Mouse (Mus musculus) brain, adult 2 months (tissue): ENCODE measurements around the gene Spata13.

Source experiments
- DNase-seq: peaks from one replicate; pipeline ENCODE4 v3.0.0; 2011; ENCODE audit warnings: low read depth, low spot score

The Spata13 gene

DNA sequence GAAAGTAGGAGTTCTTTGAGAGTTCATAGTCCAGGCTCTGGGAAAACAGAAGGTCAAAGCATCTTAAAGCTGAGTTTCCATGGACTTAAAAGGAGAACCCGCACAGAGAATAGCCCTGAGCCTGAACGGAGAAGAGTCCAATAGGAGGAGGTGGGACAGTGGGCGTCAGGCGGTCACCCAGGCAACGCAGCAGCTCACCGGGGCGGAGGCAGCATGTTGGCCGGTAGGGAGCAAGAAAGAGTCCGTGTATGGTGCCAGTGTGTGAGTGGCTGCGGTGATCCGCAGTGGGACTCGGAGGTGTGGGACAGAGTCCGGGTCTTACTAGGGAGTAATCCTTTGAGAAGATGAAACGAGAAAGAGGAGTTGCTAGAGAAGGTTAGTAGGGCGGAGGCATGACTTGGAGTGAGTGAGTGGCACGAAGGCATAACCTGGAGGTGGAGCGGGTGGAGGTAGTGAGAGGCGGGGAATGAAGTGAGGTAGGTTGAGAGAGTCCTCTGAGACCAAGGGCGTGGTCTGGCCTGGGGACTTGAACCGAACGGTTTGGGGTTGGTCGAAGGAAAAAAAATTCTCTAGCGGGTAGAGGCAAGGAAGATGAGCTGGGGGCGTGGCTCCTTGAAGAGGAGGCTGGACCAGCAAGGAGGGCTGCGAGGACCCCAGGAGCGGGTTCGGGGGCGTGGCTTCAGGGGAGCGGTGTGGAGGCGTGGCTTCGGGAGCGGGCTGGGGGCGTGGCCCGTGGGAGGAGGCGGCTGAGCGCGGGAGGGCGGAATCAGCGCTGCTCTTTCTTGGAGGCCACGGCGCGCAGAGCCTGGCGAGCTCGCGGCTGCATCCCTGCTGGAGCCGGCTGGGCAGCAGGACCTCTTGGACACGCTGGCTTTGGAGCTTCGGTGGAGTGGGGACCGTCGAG is at the start of gene Spata13:
Gene Spata13, plus strand, starts transcription at position 41 of the 904 bp plus-strand sequence.
- peak; percentile 71 for DNase-seq

DNA sequence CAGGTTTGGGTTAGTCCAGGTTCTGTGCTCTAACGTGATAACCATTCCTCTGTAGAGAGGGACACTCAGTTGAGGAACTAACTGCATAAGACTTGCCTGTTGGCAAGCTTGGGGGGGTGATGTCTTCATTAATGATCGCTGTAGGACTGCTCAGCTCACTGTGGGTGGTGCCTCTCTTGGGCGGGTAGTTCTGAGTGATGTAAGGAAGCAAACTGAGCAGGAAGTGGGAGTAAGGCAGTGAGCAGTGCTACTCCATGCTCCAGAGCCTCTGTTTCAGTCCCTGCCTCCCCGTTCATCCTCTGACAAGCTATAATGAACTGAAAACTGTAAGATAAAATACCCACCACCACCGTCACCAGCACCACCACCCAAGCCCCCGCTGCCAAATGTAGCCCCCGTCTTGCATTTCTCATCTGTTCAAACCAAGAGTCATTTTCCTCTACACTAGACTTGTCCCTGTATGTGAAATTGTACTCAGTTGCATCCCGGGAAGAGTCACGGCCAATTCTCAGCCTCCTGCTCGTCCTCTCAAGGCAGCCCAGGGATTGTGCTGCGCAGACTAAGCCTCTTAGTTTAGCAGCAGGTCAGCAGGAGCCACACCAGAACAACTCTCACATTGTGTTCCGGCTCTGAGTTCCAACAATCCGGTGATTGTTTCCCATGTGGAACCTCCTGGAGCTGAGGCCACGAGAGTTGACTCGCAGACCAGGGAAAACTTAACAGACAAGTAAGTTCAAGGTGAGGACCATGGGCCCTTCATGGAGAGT is 46.9 kb upstream of the Spata13 start:
- DNase-seq, result peak; percentile 64

DNA sequence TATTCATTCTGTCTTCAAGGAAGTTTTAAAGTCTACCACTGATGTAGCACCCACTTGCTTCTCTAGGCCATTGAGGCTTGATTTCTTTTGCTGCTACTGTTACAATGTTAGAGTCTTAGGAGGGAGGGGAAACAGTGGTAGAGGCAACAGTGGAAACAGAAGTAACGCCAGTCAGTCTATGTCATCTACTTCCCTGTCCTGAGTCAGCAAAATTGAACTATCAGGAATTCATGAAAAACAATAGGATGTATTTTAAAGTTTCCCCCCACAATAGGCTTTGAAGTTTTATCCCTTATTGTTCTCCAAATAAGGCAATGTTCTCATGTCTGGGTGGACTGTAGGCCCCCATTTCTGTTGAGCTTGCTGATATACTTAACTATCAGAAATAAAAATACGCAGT is 44.8 kb upstream of the Spata13 start:
- DNase-seq, result no peak

DNA sequence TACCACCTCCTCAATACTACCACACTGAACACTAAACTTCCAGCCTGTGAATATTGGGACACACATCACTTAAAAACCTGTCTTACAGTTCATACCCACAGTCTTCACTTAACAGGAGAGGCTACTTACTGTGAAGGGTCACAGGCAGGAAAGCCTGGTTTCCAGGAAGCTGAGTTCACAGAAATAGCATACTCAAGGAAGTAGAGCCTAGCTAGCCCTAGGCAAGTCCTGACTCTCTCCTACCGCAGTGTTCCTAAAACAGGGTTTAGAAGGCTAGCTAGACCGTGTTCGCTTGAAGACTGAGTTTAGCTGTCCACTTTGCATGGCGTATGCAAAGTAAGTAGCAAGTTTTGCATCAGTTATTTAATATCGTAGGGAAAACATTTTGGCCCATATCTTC is 41.5 kb upstream of the Spata13 start:
- no peak for DNase-seq

DNA sequence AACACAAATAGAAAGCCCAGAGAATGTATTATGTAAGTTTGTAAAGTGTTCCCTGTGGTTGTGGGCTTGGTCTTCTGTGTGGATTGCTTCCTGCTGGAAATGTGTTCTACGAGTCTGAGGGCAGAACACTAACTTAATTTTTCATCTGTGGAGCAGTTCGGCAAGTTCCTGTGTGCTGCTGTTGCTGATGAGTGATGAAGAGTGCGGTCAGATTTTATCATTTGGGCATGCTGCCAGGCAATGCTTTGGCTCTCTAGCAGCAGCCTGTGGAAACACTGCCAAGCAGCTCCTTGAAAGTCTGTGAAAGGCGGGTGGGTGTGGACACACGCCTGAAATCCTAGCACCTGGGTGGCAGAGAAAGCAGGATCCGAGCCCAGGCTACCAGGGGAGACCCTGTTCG is 41.0 kb upstream of the Spata13 start:
- peak; percentile 48 for DNase-seq

DNA sequence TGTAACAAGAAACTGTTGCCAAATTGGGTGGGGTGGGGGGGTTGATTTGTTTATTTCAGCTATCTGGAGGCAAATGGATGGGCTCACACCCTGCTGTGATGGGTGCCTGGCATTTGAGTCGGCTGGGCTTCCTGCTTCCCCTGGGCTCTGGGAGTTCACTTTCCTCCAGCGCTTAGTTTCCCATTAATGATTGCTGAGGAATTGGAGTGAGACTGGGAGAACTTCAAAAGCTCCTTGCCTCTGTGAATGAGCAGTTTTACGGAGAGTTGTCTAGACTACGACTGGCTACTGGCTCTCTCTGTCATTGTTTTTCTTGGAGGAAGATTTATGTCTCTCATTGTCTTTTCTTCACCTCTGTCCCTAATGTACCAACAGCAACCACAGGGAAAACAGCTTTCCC is 36.2 kb upstream of the Spata13 start:
- no peak for DNase-seq

DNA sequence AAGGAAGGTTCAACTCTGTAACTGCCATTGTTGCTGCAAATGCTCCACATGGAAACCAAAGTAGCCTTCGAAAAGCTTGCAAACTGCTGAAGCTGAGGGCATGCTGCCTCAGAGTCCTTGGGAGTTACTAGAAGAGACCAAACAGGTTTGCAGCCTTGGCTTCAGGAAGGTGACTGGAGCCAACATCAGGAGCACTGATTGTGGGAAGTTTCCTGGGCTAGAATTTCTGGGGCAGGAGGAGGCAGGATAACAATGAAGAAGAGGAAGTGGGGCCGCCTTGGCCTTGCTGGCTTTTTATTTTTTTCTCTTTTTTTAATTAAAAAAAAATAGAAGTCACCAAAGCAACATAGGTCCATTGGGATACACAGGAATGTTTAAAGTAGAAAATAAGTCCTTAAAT is 34.8 kb upstream of the Spata13 start:
- DNase-seq, result no peak

DNA sequence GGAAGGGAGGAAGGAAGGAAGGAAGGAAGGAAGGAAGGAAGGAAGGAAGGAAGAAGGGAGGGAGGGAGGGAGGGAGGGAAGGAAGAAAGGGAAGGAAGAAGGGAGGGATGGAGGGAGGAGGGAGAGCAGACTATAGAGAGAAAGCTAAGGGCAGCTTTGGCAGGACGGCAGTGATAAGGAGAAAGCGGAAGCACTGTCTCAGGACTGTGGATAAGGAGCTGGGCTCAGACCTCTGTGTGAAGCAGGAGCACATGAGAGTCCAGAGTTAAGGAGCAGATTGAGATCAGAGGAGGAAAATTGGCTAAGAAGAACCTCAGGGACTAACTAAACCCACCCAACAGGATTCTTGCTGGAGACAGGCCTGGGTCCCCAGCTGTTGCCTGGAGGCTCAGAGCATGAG is 28.2 kb upstream of the Spata13 start:
- DNase-seq, result no peak

DNA sequence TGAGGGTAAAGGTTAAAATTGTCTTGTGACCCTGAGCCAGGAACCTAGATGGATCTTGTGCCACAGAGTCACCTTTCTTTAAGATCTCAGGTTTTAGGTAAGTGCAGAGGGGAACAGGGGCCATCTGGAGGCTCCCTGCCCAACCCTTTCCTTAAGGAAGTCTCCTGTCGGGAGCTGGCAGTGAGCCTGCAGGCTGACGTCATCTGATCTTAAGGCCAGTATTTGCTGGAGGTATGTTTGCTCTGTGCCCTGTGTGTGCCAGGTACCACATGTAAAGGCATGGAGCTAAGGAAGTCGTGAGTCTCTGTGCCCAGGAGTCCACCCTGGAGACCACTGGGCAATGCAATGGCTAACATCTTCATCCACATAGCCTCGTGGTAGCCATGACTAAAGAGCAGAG is 27.6 kb upstream of the Spata13 start:
- peak; percentile 8 for DNase-seq

DNA sequence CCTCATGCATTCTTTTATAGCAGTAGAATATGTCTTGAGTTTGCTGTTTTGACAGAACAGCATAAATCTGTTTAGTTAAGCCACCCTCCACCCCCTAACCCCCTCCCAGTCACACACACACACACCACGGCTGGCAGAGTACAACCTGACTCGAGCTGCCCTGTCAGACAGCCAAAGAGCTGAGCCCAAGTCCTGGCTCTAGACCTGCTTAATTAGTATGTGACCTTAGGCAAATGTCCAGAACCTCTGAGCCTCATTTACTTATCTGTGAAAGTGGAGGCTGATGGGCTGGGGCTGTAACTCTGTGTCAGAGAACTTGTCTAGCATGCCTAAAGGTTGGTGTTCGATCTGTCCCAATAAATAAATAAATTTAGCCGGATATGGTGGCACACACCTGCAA is 26.1 kb upstream of the Spata13 start:
- no peak for DNase-seq

DNA sequence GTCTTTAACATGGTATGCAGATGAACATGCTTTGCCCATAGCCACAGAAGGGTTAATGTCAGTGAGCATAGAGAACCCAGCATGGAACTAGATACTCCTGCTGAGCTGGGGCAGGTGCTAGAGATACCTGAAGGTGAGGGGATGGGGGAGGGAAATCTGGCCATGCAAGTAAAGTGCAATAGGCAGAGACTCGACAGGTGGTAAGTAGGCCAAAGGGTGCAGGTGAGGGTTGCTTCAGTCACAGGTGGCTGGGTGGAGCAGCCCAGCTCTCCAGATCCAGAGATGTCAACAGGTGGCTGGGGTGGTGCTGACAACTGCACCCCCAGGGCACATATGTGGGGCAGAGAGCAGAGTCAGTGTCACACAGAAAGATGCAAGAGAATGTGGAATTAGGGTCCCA is 24.6 kb upstream of the Spata13 start:
- DNase-seq, result no peak

DNA sequence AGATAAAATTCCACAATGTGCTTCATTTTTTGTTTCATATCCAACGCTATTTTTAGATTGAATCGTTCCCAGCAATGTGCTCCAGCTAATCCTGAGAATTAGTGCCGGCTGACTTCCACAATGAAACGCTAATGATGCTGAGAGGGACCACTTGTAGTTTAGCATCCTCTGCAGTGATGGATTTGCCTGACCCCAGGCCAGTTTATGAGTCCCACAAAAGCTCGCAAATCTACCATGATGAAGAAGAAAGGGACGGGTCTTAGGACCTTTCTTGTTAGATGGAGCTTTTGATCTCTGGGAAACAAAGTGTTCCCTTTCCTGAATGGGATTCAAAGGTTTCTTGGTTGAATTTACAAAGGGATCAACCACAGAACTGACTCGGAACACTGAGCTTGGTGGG is 21.1 kb upstream of the Spata13 start:
- DNase-seq, result peak; percentile 5

DNA sequence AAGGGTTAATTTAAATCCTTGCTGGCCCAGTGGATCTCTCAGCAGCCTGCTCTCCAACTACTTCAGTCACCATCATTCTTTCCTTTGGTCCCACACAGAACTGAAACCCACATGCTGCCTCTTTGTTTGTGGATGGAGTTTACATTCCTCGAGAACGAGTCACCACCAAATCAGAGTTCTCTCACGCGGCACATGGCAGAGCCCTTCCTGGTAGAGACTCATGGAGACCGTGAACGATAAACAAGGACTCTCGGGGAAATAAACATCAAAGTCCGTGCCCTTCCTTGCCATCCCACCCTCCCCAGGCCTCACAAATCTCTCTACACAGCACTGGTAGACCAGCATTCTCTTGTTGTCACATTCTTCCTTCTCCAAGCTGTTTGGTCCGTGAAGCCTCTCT is 12.7 kb upstream of the Spata13 start:
- DNase-seq, result no peak

DNA sequence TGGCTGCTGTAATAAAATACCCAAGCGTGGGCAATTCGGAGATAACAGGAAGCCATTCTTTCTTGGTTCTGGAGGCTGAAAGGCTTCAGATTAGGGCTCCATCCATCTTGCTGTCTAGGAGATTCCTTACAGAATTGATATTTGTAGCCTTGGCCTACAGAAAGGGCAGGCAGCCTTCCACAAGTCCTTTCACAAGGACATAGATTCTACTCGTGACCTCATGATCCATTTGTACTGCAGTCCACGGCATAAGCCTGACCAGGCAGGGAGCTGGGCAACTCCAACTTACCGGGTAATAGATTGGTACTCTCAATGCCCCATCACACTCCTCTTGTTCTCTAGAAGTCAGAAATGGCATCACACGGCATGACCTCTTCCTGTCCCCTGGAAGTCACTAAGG is 8.3 kb upstream of the Spata13 start:
- DNase-seq, result no peak

DNA sequence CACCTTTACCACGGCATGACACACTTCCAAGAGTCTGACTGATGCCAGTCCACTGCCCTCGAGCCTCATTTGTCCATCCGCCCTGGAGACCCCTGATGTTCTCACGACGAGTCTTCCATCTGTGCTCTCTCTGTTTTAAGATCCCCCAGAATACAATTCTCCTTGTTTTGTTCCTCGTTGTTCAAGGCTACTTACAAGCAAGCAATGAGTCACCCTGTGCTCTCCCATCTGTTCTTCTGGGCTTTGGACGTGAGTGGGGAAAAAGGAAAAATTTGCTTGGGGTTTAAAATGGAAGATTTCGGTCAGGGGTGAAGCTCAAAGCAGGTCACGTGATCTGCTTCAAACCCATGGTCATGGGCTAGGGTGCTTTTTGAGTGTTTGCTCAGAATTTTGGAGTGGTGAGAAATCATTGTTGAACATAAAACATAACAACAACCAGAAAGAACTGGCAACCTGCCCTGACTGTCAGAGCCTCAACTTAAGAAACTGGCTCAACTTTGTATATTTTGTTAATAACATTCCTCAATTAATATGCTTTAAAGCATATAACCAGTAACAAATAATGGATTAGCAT is 3.8 kb upstream of the Spata13 start:
- peak; percentile 58 for DNase-seq

DNA sequence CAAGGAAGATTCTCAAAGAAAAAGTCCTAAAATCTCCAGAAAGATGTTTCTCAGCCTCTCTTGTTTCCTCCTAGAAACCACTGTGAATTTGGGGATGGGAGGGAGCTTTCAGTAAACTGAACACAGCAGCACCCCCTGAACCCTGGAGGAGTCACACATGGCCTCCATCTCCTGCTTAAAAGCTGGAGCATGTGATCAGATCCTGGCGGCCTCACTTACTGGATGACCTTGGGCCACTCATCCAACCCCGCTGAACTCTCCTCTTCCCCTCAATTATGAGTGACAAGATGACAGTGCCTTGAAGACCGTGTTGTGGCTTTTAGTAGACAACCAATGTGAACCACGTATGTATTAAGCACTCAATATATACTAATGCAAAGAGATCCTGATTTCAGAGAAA is 2.8 kb upstream of the Spata13 start:
- no peak for DNase-seq

DNA sequence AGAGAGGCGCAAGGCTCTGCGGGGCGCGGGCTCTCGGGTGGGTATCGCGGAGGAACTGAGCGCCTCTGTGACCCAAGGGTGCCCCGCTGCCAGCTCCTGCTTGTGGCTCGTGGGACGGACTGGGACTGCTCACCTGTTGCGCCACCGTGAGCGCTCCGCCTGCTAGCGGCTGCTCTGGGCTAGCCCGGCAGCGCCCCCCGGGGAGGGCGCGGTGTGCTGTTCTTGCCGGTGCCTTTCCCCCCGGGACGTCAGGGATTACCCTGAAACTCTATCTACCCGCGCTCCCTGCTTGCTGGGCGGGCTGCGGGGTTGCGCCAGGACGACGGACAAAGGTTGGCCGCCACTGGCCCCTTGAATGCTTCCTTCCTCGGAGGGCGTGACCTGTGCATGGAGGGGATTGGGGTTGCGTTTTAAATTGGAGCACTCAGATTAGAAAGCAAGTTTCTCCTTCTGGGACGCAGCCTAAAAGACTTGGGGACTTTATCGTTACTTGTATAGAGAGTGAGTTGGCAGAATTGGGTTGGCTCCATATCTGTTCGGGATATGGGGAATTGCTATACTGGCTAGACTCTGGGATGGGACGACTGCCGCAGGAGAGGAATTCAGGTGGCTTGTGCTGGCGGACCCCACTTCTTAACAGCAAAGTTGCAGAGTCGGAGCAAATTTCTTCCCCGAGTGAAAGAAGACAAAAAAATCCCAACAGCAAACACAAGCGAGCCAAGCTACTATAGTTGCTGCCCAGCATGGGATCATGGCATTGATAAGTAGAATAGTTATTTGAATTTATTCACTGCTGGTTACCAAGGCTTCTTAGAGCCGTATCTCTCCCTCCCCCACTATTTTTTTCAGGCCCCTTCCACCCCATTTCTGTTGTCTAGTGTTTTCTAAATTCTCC is 1.3 kb downstream of the Spata13 start:
- DNase-seq, result peak; percentile 30

DNA sequence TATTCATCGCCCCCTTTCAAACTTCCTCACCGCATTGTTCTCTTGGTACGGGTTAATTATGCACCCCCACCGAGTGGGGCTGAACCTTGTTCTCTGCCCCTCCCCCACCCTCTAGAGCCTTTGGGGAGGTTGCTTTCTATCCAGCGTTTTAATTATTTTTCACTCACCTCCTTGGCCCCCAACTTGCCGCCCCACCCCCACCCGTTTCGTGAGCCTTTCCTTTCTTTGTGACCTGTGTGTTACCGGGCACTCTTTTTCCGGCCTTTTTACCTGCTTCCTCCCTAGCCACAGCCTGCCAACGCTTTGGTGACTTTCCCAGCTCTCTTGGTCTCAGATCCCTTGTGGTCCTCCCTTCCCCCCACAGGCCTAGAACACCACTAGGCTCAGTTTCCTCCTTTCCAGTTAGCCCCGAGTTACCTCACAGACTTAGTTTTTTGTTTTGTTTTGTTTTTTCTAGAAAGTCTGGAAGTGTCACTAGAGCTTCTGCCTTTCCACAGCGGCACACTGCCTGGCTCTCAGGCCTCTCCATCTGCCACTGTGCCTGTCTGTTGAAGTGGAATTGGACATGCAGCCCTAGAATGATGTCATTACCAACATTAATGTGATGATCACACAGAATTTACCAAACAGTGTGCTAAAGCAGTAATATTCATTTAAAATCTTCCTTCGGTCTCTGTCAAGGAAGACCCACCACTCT is 2.3 kb downstream of the Spata13 start:
- no peak for DNase-seq

DNA sequence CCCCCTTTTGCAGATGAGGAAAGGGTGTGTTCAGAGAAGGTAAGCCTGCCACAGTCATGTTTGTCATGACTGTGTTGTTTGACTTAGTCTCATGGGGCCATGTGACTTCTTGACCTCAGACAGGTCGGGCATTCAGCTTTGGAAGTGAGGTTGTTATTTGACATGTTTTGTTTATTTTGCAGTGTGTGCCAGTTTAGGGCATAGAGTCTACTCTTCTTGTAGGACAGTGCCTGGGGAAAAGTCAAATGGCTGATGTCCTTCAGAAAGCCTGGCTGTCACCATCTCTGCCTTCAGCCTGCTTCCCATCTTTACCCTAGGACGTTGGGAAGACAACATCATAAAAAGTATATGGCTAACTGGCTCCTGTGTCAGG is 2.8 kb downstream of the Spata13 start:
- no peak for DNase-seq

DNA sequence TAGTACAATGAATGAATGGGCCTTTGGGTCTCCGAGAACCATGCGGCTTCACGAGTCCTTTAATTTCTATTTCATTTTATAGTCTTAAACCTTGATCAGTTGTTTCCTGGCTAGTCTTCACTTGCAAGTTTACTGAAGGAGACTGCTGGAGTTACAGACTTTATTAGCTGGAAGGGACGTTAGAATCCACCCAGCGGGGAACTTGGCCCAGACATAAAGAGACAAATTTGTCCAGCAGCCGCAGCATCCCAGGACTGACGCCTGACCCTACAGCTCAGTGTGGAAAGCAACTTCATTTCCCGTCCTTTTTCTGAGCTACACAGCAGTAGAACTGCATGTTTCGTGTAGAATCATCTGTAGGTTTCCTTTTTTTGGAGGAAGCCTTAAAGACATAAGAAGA is 3.2 kb downstream of the Spata13 start:
- DNase-seq, result no peak

DNA sequence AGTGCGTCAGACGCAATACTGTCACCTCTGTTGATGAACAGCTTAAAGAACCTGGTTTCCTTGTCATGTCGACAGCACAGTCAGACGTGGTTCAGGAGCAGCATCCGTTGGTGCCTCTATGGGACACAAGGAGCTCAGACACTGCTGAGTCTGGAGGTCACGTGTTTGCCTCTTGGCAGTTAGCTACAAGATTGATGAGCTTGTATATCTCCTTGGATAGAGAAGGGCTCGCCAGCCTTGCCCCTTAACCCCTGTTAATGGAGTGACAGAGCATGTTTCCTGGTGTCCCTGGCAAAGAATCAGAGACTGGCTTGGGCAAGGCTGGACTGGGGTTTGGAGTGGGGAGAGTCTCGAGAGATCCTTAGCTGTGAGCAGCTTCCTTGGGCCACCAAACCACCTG is 4.4 kb downstream of the Spata13 start:
- DNase-seq, result no peak
